Mouse (Mus musculus) frontal cortex, postnatal 25 days (tissue): ENCODE results near the gene Ntn1.

Source experiments
- DNase-seq, 2 experiments: peaks; one replicate each; pipeline ENCODE4 v3.0.0; 2022; ENCODE audit warnings: low spot score in 2 of 2

Gene Ntn1

GRCm38 (mm10) chr11:68215206-68215912 is 185.3 kb downstream of the Ntn1 start:
- no peak for DNase-seq

- no peak for DNase-seq
Observed at GRCm38 (mm10) chr11:68214496-68215205, 186.0 kb downstream of the Ntn1 start.

GRCm38 (mm10) chr11:68213896-68214295 is 186.7 kb downstream of the Ntn1 start:
- DNase-seq, result no peak

GRCm38 (mm10) chr11:68211924-68212578 is 188.6 kb downstream of the Ntn1 start:
- no peak for DNase-seq

GRCm38 (mm10) chr11:68210714-68211113 is 189.9 kb downstream of the Ntn1 start:
- DNase-seq, result no peak

GRCm38 (mm10) chr11:68209506-68209905 is 191.1 kb downstream of the Ntn1 start:
- no peak for DNase-seq

- DNase-seq, result no peak
Observed at GRCm38 (mm10) chr11:68208582-68208981, 192.0 kb downstream of the Ntn1 start.

GRCm38 (mm10) chr11:68208023-68208422 is 192.6 kb downstream of the Ntn1 start:
- DNase-seq, result no peak

GRCm38 (mm10) chr11:68205572-68206229 is 194.9 kb downstream of the Ntn1 start:
- DNase-seq, result no peak

GRCm38 (mm10) chr11:68204407-68204806 is 196.2 kb downstream of the Ntn1 start:
- DNase-seq, result no peak

- DNase-seq, result no peak
Observed at GRCm38 (mm10) chr11:68203658-68204315, 196.8 kb downstream of the Ntn1 start.

GRCm38 (mm10) chr11:68202561-68202960 is 198.1 kb downstream of the Ntn1 start:
- no peak for DNase-seq

- DNase-seq, result no peak
Observed at GRCm38 (mm10) chr11:68201811-68202459, 198.7 kb downstream of the Ntn1 start.

GRCm38 (mm10) chr11:68201063-68201462 is 199.6 kb downstream of the Ntn1 start:
- no peak for DNase-seq

- DNase-seq, result no peak
Observed at GRCm38 (mm10) chr11:68200500-68200899, 200.1 kb downstream of the Ntn1 start.

- no peak for DNase-seq
Observed at GRCm38 (mm10) chr11:68199801-68200423, 200.7 kb downstream of the Ntn1 start.

- no peak for DNase-seq
Observed at GRCm38 (mm10) chr11:68199103-68199502, 201.5 kb downstream of the Ntn1 start.

GRCm38 (mm10) chr11:68198696-68199095 is 201.9 kb downstream of the Ntn1 start:
- no peak for DNase-seq

GRCm38 (mm10) chr11:68197471-68197870 is 203.2 kb downstream of the Ntn1 start:
- DNase-seq, result no peak

- DNase-seq, result no peak
Observed at GRCm38 (mm10) chr11:68196566-68196965, 204.1 kb downstream of the Ntn1 start.

- no peak for DNase-seq
Observed at GRCm38 (mm10) chr11:68195693-68196176, 204.9 kb downstream of the Ntn1 start.
